Mouse (Mus musculus) T-helper 17 cell (primary cell): ENCODE data around the gene Olfr1298.

Experiments used
- in situ Hi-C, 2 experiments: fragments of 300-600 bp; cut with MboI, MseI; formaldehyde crosslinking; loops; 1 replicate in 1 of 2; 2 replicates in 1 of 2; pipeline ENCODE4 v1.15.1; 2025; ENCODE audit warnings: high pct_unique_total_duplicates in 2 of 2

Gene Olfr1298

DNA sequence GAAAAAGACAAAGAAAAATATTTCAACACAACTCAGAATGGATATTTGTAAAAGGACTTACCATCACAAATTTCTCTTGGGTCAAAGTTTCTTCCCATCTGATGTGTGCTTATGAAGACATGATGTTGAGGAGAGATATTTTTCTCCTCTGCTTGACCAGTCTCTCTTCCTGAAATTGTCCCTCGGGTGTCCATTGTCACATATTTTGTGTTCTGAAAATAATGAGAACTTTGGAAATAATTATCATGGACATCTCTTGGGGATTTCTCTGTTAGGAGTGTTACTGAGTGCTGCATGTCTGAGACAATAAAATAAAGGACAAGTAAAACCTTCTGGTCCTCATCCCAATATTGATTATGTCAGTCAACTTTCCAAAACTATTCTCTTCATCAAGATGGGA, at the start of gene Olfr1298:
Olfr1298 (minus strand) TSS at position 101 of the 400 bp plus-strand sequence.
- in situ Hi-C loops: loop anchor here in 1 of 2 experiments (25.0 kb wide), 1 partner anchor 1213 kb away; no protein-coding TSS in a partner anchor

DNA sequence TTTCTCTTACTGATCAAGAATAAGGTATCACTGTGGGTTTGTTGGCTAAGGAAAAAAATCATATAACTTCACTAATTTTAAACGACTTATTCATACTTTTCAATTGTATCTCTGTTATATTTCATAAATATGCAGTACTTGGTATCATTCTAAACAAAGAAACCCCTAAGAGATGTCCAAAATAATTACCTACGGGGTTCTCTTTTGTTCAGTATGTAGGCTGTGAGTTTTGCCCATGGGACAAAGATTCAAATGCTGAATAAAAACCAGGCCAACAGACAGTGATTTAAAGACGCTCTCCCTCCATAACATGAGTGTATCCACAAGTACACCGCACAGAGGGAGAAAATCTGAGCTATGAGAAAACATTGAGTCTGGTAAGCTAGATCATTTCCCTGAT, 12.1 kb upstream of the Olfr1298 start, which contains the start of gene Olfr1299:
Olfr1299 (plus strand) TSS at position 301 of the 400 bp plus-strand sequence.
- in situ Hi-C loops: no loop called here

DNA sequence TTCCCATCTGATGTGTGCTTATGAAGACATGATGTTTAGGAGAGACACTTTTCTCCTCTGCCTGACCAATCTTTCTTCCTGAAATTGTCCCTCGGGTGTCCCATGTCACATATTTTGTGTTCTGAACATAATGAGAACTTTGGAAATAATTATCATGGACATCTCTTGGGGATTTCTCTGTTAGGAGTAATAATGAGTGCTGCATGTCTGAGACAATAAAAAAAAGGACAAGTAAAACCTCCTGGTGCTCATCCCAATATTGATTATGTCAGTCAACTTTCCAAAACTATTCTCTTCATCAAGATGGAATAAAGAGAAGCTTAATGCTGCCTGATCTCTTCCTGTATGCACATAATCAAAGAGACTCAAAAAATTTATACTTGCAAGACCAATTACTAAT, 22.6 kb downstream of the Olfr1298 start, which contains the start of gene Olfr1297:
Olfr1297 (minus strand) TSS at position 101 of the 400 bp plus-strand sequence.
- in situ Hi-C loops: loop anchor here in 1 of 2 experiments (25.0 kb wide), 1 partner anchor 1236 kb away; no protein-coding TSS in a partner anchor
